Mouse (Mus musculus): Measurements from ENCODE around the gene Ribc1. TPM values are rescaled to one million over a fixed set of nuclear protein-coding genes. Genes with fewer than 3 reads are reported as not detected.
A peak's percentile ranks its signal among the peaks of the same experiment; 100 is the strongest.

The Ribc1 gene
- polyA plus RNA-seq (2016; fragmentation: Nextera tagmentation; extraction: Ambion mirVana) = 3.1 and 3.4 TPM in 2 replicates

DNA sequence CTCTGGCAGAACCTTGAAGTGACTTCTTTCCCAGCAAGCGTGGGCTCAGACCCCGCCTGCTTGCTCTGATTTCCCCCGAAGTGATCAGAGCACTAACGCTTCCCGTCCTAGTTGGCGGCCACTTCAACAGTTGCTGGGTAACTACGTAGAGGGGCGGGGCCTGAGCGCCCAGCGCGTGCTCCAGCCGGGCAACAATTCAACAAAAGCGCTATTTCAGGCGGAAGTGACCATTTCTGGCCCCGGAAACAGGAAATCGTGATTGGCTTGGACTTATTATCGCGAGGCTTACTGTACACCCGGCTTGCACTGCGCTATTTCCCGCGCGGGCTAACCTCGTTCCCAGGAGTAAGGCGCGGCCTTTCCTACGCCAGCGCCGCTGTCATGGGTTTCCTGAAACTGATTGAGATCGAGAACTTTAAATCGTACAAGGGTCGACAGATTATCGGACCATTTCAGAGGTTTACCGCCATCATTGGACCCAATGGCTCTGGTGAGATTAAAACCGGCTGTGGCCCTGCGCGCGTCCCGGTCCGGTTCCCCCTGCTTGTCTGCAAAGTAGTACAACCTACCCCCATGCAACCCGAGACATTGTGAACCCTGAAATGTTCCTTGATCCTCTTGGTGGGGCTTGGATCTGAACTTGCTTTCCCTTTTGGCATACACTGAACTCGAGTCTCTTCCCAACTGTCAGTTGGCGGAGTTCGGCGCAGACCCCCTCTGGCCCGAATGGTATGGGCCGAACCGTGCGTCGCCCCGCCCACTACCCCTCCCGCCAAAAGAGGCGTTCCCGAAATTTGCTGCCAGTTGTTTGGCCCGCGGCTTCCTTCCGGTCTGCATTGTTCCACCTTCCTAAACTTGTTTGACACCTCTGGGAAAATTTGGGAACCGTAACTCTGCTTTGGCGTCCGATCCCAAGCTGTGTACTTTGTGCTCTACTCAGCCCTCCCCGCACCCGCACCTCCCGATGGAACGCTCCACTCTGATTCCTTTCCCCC, at the start of gene Ribc1, which contains the start of gene Smc1a:
Ribc1 (minus strand) TSS at position 145 of the 995 bp plus-strand sequence.
Smc1a (plus strand) TSS at position 278 of the 995 bp plus-strand sequence.
- Histone ChIP-seq H3K4me2 (peak within 1 kb of the TSS; percentile 77), H3K9ac (peak within 1 kb of the TSS; percentile 75), H3K36me3 (peaks cover 3% of the 10 kb centered on the region; the same call in 1 of the 2 replicates), H3K9me3 (replicated peaks) (no peaks in the 10 kb centered on the region), H3K27ac (peak within 1 kb of the TSS; percentile 88), H3K4me3 (peak within 1 kb of the TSS; percentile 69), H3K27me3 (replicated peaks) (peaks cover 10% of the 10 kb centered on the region), H3K4me1 (peaks cover 35% of the 10 kb centered on the region)
- WGBS (ENCODE audit: insufficient replicate concordance) = 7% methylated on average over 64 of the region's 64 CpGs
- peak; percentile 94 for ATAC-seq

DNA sequence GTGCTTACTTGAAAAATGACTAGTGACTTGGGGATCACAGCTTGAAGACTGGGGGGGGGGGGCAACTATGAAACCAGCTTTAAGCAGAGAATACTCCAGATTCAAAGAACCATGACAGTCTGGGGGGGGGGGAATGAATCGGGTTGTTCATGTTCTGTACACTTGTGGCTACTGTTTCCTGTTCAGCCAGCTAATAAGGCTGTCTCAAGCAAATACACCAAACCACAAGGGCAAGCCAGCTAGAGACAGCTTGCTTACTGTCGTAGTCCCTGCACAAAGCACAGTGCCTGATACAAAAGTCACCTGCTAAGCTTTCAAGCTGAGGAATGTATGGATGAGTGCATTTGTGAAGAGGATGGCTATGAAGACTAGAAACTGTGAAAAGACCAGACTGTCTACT, 49.6 kb upstream of the Ribc1 start:
- 0 out of 2 replicates have a peak, but pooled peaks cover 3% of the 10 kb centered on the region for H3K4me1 ChIP-seq
- no peak overlapping the region for H3K27ac ChIP-seq
- H3K9me3 ChIP-seq (replicated peaks) = no peaks in the 10 kb centered on the region
- no peak overlapping the region for H3K9ac ChIP-seq
- H3K36me3 ChIP-seq = peaks cover 36% of the 10 kb centered on the region
- no peak overlapping the region for H3K4me3 ChIP-seq
- 37% methylated on average over 2 of the region's 2 CpGs for WGBS (ENCODE audit: insufficient replicate concordance)
- H3K4me2 ChIP-seq = no peak overlapping the region
- no peak for ATAC-seq
- H3K27me3 ChIP-seq (replicated peaks) = peaks cover 22% of the 10 kb centered on the region

GRCm38 (mm10) chrX:152054094-152054493, 38.0 kb upstream of the Ribc1 start:
- Histone ChIP-seq H3K4me1 (no peaks in the 10 kb centered on the region), H3K4me2 (no peak overlapping the region), H3K27ac (no peak overlapping the region), H3K9ac (no peak overlapping the region), H3K36me3 (peaks cover 57% of the 10 kb centered on the region), H3K4me3 (no peak overlapping the region), H3K27me3 (replicated peaks) (peaks cover 6% of the 10 kb centered on the region; the same call in 1 of the 2 replicates), H3K9me3 (replicated peaks) (no peaks in the 10 kb centered on the region)
- WGBS (ENCODE audit: insufficient replicate concordance) = 85% methylated on average over 1 of the region's 1 CpGs
- no peak for ATAC-seq

- H3K27ac ChIP-seq = no peak overlapping the region
- no peaks in the 10 kb centered on the region for H3K9me3 ChIP-seq (replicated peaks)
- no peaks in the 10 kb centered on the region; the same call in 1 of the 2 replicates for H3K27me3 ChIP-seq (replicated peaks)
- 52% methylated on average over 3 of the region's 3 CpGs for WGBS (ENCODE audit: insufficient replicate concordance)
- no peak for ATAC-seq
- no peak overlapping the region for H3K4me3 ChIP-seq
- no peak overlapping the region for H3K9ac ChIP-seq
- H3K4me1 ChIP-seq = no peaks in the 10 kb centered on the region
- H3K36me3 ChIP-seq = peaks cover 54% of the 10 kb centered on the region
- H3K4me2 ChIP-seq = no peak overlapping the region
Measured at GRCm38 (mm10) chrX:152052546-152052945, 36.5 kb upstream of the Ribc1 start.

GRCm38 (mm10) chrX:152047230-152047629, 31.1 kb upstream of the Ribc1 start:
- Histone ChIP-seq H3K9ac (no peak overlapping the region), H3K4me2 (no peak overlapping the region), H3K27me3 (replicated peaks) (no peaks in the 10 kb centered on the region), H3K4me3 (no peak overlapping the region), H3K9me3 (replicated peaks) (no peaks in the 10 kb centered on the region), H3K27ac (no peak overlapping the region), H3K4me1 (no peaks in the 10 kb centered on the region), H3K36me3 (peaks cover 59% of the 10 kb centered on the region)
- ATAC-seq = no peak

DNA sequence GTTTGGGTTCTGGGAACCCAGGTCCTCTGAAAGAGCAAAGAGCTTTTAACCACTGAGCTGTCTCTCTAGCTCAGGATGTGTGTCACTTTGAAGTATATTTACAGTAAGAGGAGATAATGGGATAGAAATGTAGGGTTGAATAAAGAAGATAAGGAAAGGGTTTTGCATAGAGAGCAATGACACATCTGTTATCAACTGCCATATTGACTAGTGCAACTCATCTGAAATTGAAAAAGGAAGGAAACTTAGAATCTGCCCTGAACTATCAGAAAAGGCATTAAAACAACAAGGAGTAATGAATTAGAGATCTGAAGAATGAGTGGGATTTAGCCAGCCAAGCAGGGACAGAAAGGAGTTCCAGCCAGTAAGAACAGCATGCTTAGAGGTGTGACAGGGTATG, 23.8 kb upstream of the Ribc1 start:
- ATAC-seq = peak; percentile 86
- H3K36me3 ChIP-seq = peaks cover 65% of the 10 kb centered on the region
- H3K9ac ChIP-seq = no peak overlapping the region
- H3K4me2 ChIP-seq = peak overlapping the region; percentile 14; the same call in 1 of the 2 replicates
- no peaks in the 10 kb centered on the region for H3K9me3 ChIP-seq (replicated peaks)
- no peaks in the 10 kb centered on the region for H3K27me3 ChIP-seq (replicated peaks)
- H3K27ac ChIP-seq = peak overlapping the region; percentile 65
- no peak overlapping the region for H3K4me3 ChIP-seq
- H3K4me1 ChIP-seq = peaks cover 12% of the 10 kb centered on the region; the same call in 1 of the 2 replicates

- H3K27me3 ChIP-seq (replicated peaks) = peaks cover 10% of the 10 kb centered on the region
- H3K36me3 ChIP-seq = peaks cover 18% of the 10 kb centered on the region
- H3K4me1 ChIP-seq = peaks cover 35% of the 10 kb centered on the region
- H3K9ac ChIP-seq = peak overlapping the region; percentile 35; the same call in 1 of the 2 replicates
- H3K9me3 ChIP-seq (replicated peaks) = no peaks in the 10 kb centered on the region
- peak overlapping the region; percentile 69 for H3K4me3 ChIP-seq
- H3K4me2 ChIP-seq = peak overlapping the region; percentile 77
- peak; percentile 36 for ATAC-seq
- peak overlapping the region; percentile 66 for H3K27ac ChIP-seq
- WGBS (ENCODE audit: insufficient replicate concordance) = 42% methylated on average over 2 of the region's 2 CpGs
Measured at GRCm38 (mm10) chrX:152019294-152019693, 3.2 kb upstream of the Ribc1 start.

DNA sequence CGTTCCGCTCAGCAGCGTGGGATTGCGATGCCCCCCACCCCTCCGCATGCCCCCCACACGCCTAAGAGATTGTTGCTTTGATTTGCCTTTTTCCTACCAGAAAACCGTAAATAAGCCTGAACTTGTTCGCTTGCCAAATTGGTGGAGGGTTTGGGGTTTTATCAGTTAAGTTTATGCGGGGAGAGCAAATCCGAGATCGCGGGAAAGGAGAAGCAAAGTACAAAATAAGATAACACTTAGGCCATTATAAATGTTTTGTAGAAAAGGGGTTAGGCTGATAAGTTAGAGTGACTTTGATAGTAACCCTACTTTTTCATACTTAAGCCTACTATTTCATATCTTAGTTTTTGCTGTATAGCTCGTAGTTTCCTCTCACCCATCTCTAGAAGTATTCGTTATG, 1.1 kb upstream of the Ribc1 start:
- Histone ChIP-seq H3K4me3 (peak overlapping the region; percentile 69), H3K27ac (peak overlapping the region; percentile 88), H3K4me1 (peaks cover 35% of the 10 kb centered on the region), H3K9ac (peak overlapping the region; percentile 75), H3K36me3 (peaks cover 3% of the 10 kb centered on the region; the same call in 1 of the 2 replicates), H3K4me2 (peak overlapping the region; percentile 77), H3K9me3 (replicated peaks) (no peaks in the 10 kb centered on the region), H3K27me3 (replicated peaks) (peaks cover 10% of the 10 kb centered on the region)
- ATAC-seq = no peak
- WGBS (ENCODE audit: insufficient replicate concordance) = 10% methylated on average over 14 of the region's 14 CpGs

- Histone ChIP-seq H3K9ac (peak overlapping the region; percentile 75), H3K27me3 (replicated peaks) (peaks cover 10% of the 10 kb centered on the region), H3K27ac (peak overlapping the region; percentile 88), H3K36me3 (peaks cover 3% of the 10 kb centered on the region; the same call in 1 of the 2 replicates), H3K4me1 (peaks cover 35% of the 10 kb centered on the region), H3K4me3 (peak overlapping the region; percentile 69), H3K4me2 (peak overlapping the region; percentile 77), H3K9me3 (replicated peaks) (no peaks in the 10 kb centered on the region)
- 9% methylated on average over 11 of the region's 11 CpGs for WGBS (ENCODE audit: insufficient replicate concordance)
- peak; percentile 31 for ATAC-seq
Measured at GRCm38 (mm10) chrX:152015752-152016150, 344 bp downstream of the Ribc1 start.

DNA sequence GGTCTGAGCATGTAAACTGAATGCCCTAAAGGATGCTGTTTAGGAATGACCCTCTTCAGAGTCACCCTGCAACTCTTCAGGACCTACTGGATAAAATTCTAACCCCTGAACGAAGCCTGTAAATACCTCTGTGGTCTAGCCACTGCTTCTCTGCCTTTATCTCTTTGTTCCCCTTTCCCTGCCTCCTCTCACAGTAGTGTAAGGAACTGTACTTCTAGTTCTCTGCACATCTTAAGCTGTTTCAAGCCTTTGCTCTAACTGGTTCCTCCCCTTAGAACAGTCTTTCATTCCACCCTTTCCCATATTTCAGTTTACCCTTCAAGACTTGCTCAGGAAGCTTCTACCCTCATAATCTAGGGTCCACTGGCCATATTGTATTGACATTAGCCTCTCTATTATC, 8.2 kb downstream of the Ribc1 start:
- no peak overlapping the region for H3K9ac ChIP-seq
- WGBS (ENCODE audit: insufficient replicate concordance) = 29% methylated on average over 1 of the region's 1 CpGs
- no peaks in the 10 kb centered on the region for H3K9me3 ChIP-seq (replicated peaks)
- H3K4me2 ChIP-seq = no peak overlapping the region
- no peak for ATAC-seq
- H3K4me3 ChIP-seq = no peak overlapping the region
- peaks cover 14% of the 10 kb centered on the region; the same call in 1 of the 2 replicates for H3K27me3 ChIP-seq (replicated peaks)
- no peaks in the 10 kb centered on the region for H3K4me1 ChIP-seq
- H3K36me3 ChIP-seq = peaks cover 20% of the 10 kb centered on the region
- no peak overlapping the region for H3K27ac ChIP-seq

- H3K9me3 ChIP-seq (replicated peaks) = no peaks in the 10 kb centered on the region
- peaks cover 42% of the 10 kb centered on the region for H3K27me3 ChIP-seq (replicated peaks)
- WGBS (ENCODE audit: insufficient replicate concordance) = 61% methylated on average over 2 of the region's 2 CpGs
- H3K27ac ChIP-seq = no peak overlapping the region
- no peak for ATAC-seq
- peak overlapping the region; percentile 61 for H3K4me3 ChIP-seq
- peaks cover 20% of the 10 kb centered on the region for H3K36me3 ChIP-seq
- H3K9ac ChIP-seq = no peak overlapping the region
- peaks cover 5% of the 10 kb centered on the region; the same call in 1 of the 2 replicates for H3K4me1 ChIP-seq
- H3K4me2 ChIP-seq = peak overlapping the region; percentile 78
Measured at GRCm38 (mm10) chrX:152002865-152003264, 13.2 kb downstream of the Ribc1 start.

Data from liver, embryonic 12.5 days (tissue).